Mouse (Mus musculus) layer of hippocampus, postnatal 14 days (tissue): ENCODE measurements around the gene Swt1. TPM values are rescaled to one million over a fixed set of nuclear protein-coding genes. Genes with fewer than 3 reads are reported as not detected.
"Not testable (repeated sequence)": the region's sequence is repeated elsewhere in the genome, so short reads cannot be mapped to it uniquely, and the experiment has no call there.

Experiments
- DNase-seq, 2 experiments: peaks; one replicate each; pipeline ENCODE4 v3.0.0; 2021 to 2022; ENCODE audit warnings: low spot score in 2 of 2, mixed read lengths in 1 of 2
- total RNA-seq, 2 experiments: library from RNA; stranded (reverse); gene quantifications; 2 replicates each; pipeline ENCODE4 v1.2.3; 2021

Swt1 gene
- total RNA-seq, 2 experiments from 2014 or later: 10.8 to 11.0 TPM

DNA sequence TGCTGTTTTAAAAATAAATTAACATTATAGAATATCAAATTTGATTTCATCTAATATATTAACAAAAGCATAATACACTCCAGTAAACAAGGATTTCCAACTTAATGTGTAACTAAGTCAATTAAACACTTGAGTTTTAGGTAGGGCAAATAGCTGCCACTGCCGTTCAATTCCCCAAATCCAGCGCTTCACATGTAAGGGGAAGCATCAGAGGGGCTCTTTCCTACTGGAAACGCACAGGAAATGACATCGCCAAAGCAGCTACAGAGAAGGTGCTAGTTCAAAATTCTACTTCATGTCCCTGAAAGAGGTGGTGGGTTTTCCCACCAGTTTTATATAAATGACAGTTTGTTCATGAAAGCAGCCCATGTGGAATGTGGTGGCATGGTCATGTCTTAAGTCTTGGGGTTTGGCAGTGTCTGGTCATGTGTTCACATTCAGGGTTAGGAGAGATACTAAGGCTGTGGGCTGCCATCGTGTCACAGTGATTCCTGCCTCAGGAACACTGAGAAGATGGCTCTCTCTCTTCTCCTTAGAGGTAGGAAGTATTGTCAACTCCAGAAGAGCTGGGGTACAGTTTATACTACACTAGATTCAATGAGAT, 60.4 kb downstream of the Swt1 start:
- no peak for DNase-seq

DNA sequence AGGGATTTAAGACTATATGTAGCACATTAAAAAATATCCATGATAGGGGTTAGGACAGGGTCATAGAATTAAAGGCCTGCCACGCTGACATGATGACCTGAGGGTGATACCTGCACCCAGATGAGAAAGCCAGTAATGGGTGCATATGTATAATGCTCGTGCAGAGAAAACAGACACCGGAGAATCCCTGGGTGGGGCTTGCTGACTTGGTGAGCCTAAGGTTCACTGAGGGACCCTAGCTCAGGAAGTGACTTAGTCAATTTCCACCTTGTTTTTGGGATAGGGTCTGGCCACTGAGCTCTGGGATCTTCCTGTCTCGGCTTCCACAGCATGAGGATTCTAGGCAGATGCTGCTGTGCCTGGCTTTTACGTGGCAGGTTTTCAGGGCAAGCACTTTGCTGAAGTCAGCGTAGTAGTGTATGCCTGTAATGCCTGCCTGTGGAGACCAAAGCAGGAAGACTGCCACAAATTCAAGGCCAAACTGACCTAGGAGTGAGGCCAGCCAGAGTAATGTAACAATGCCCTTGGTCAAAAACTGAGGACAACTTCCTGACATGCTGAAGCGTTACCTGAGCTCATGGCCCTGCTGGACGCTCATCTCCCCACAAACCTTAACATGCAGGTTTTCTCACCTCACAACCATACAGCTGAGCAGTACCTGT, 61.2 kb downstream of the Swt1 start:
- no peak for DNase-seq

DNA sequence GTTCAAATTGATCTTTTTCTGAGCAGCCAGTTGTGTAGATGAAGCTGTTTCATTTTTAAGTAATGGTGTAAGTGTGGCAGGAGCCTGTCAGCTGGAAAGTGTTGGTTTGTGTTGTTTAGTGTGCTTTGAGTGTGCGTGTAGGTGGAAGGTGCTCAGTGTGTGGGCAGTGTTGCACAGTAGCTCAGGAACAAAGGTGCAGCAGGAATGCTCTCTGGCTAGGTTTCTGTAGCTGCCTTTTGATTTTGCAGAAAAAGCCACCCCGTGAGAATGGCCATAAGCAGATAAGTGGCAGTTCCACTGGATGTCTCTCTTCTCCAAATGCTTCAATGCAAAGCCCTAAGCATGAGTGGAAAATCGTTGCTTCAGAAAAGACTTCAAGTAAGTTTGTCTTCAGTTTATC, 68.9 kb downstream of the Swt1 start:
- no peak for DNase-seq

DNA sequence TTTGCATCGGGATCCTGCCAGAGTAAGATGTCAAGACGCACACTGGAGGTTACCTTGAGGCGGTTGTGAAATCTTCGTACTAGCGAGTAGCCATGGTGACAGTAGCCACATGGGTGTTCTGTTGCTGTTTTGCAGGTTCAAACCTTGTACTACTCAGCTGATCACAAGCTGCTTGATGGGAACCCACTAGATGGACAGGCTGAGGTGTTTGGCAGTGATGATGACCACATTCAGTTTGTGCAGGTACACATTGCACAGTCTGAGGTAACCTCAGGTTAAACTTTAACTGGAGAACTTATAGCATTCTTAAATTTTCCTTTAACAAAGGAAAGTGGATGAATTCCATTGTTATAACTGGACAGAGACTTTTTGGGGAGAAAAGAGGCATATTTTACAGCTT, 72.3 kb downstream of the Swt1 start:
- DNase-seq: no peak

DNA sequence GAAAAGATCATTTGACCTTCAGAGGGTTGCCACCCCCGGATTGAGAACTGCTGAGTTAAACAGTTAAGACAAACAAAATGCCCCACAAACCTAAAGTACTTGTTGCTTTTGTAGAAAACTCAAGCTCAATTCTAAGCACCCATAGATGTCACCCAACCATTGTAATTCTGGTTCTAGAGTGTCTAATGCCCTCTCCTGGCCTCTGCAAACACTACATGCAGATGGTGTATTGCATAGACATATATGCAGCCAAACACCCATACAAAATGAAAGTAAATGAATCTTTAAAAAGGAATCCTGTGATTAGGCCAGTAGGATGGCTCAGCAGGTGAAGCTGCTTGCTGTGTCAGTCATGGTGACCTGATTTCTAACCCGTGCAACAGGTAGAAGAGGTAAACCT, 75.3 kb downstream of the Swt1 start:
- no peak for DNase-seq

DNA sequence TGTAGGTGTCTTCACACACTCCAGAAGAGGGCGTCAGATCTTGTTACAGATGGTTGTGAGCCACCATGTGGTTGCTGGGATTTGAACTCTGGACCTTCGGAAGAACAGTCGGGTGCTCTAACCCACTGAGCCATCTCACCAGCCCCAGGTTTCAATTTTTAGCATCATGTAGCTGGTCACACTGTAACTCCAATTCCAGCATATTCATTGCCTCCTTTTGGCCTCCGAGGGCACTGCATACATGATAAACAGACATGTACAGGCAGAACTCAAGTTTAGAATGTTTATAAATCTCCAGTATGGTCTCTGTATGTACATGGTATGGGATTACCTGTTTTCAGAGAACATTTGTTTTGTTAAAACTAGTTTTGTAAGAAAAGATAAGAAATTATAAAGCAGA, 80.0 kb downstream of the Swt1 start:
- DNase-seq: not testable (repeated sequence)

DNA sequence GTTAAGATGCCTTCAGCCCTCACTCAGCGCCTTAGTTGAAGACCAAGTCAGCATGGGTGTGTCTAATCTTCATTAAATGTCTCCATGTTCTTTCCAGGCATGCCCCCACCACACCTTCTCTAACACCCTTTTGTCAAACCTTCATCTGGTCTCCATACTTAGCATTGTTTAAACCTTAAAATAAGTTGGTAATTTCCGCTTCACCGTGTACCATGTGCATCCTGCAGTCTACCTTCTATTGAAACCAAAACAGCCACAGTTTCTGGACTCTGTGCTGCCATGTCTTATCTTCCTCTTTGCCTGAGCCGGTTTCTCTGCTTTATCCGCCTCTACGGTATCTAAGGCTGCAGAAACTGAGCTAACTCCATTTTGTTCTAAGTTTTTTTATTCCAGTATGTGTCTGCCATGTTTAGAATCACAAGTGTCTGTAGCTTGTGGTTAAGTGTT, 81.6 kb downstream of the Swt1 start:
- no peak for DNase-seq

DNA sequence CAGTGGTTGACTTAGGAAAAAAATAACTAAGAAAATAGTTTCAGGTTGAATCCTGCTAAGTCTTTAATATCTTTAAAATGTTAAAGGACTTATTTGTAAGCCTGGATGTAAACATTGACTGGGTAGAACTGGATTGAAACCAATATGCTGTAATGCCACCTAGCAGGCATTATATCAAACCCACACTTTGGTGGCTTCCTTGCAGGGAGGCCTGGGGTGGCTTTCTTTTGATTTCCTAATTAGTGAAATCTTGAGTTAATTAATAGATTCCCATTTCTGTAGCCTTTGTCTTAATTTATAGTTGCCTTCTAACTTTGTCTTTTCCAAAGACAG, 82.4 kb downstream of the Swt1 start:
- DNase-seq: no peak

DNA sequence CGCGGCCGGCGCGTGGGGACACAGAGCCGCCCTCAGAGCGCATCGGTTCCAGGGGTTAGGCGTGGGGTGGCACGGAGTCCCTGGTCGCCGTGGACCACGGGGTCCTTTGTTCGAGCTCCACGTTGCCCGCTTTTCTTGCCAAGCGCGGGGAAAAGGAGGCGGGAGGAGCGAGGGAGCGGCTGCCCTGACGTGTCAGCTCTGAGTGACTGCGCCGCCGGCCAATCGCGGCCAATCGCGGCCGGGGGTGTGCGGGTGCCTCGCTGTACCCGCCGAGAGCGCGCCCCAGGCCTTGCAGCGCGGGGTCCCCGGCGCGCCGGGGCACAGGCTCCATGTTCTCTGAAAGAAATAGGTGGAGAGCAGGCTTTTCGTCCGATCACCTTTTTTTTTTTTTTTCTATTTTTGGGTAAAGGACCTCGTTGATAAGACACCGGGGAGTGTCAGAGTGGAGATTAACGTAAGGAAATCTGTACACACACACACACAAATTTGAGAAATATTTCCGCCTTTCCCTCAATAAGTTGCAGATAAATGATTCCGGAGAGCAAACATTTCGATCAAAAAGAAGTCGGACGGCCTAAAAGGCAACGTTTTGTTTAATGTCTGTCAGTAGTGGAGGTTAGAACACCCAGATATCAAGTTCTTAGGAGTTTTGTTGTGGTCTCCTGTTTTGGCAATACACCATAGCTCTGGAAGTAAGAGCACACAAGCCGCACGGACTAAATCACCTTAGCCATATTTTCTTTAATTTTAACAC, 83.0 kb downstream of the Swt1 start:
- DNase-seq: peak; percentile 96 to 97

DNA sequence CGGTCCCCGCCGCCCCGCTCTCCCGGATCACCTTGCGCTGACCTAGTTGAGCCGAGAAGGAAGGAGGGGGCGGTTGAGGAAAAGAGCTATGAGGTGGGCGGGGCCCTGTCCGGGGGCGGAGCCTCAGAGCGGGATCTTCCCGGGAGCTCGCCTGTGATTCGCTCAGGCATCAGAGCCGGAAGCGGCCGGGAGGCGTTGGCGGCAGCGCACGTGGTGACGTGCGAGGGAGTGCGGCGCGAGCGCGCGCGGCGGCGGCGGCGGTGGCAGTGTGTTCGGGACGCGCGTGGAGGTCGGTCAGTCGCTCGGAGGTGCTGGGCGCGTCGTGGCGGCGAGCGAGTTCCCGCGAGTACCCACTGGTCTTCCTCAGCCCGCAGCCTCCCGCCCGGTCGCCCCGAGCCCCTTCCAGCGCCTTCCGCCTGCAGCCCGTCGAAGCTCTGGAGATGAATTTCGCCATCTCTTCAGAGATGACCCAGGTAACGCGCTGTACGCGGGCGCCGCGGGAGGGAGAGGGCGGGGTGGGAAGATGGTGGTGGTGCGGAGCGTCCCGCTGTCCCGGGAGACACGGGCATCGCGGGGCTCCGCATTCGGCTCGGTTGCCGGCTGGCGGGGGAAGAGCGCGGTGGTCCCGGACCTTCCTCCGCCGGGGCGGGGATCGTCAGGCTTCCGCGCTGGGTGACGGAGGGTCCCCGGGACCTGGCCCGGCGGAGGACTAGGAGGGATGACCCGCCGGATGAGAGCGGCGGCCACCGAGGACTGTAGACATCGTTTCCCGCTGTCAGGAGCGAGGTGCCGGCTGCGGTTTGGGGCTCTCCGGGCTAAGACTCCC, 83.8 kb downstream of the Swt1 start, which contains the start of gene Ivns1abp:
TSS of gene Ivns1abp (plus strand) at position 195 of the 826 bp plus-strand sequence.
- peak; percentile 94 to 97 for DNase-seq

DNA sequence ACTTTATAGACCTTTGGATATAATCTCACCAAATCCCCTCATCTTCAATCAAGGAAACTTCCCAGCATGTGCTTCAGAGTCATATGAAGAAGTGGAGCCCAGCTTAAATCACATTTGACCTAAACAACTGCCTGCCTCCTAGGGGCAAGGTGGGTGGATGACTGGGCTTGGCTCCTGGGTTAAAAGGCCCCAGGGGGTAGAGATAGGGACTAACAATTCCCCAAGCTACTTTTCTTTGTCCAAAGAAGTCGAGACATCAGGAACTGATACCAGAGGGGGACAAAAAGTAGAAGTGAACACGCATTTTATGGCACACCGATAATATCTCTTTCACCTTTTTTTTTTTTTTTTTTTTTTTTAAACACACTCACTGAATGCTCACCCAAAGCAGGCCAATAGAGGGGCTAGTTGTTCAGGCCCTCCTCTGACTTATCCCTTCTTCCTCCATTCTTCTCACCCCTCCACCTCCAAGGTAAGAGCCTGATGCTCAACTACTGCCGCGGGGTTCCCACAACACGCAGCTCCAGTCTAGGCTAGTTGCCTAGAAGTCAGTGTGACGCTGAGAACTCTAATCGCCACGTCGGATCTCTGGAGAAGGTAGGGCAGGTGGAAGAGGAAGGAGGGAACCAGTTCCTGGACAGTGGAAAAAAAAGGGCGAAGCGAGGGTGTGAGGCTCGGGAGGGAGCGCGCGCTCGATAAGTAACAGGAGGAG, 84.5 kb downstream of the Swt1 start:
- DNase-seq: no peak

DNA sequence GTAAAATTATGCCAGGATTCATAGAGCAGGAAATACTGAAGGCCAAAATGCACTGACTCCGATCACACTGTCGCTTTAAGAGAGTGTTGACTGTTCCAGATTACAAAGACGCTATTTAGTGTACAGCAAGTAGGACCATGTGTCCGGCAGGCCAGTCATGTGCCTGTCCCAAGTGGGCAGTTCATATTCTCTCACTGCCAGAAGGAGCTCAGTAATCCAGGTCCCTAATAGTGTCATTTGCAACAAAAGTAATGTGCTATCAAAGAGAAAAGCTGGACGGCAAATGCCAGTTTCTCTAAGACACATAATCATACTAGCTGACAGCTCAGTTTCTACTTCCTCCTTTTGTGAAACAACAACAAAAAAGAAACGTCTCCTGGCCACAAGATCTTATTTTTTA, 85.3 kb downstream of the Swt1 start:
- DNase-seq: no peak

DNA sequence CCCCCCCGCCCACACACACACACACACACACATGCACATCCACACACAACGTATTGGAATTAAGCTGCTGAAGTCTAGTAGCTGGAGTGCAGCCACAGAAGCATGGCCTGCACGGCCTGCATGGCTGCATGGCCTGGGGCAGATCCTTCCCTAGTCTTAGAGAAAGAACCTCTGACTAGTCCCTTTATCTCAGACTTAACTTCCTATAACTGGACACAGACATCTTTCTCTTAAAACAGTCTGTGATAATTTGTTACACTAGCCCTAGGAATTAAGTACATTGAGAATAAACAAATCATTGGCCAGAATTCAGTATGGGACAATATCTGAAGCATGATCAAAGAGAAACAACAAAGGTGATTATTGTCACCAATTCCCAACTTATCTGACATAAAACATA, 85.9 kb downstream of the Swt1 start:
- no peak for DNase-seq

DNA sequence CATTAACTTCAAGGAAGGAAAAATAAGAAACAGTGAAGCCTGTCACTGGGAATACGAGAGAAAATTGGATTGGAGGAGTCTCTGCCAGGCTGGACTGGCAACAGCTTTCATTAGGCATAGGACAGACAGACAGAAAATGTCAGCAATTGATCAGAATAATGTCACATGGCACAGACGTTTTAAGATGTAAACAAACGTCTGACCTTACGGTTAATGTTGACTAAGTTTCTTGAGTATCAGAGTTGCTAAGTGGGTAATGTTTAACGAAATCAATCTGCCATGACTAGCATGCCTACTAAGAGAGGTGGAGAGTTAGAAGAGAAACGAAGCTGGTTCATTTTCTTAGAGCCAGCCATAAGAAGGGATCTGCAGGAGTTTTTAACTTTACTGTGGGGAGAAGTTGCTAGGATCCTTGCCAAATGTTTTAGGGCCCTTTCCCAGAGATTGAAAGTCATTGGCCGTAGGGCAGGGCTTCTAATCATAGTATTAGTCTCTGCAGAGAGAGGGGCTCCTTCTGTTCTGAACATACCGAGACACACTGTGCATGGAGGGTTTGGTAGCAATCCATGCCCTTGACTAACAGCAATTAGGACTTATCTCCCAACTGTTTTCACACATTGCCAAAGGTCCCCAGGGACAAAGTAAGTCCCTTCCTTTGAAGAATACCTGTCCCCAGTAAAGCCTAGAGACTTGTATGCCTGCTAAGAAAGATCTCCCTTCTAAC, 86.8 kb downstream of the Swt1 start:
- no peak for DNase-seq

DNA sequence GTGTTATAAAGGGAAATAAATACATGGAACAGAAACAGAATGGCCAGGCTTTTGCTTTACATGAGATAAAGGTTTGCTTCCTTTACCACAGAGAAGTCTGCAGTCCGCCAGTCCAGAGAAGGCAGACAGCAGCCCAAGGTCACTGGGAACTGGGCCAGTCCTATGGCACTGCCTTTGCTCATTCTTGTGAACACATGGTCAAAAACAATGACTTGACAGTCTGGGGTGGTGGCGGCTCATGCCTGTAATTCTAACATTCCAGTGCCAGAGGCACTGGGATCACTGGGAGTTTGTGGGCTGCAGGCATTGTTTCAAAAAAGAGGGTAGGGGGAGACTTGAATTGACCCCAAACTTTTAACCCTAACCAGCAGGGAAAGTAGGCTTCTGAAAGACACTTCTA, 89.3 kb downstream of the Swt1 start:
- no peak for DNase-seq

DNA sequence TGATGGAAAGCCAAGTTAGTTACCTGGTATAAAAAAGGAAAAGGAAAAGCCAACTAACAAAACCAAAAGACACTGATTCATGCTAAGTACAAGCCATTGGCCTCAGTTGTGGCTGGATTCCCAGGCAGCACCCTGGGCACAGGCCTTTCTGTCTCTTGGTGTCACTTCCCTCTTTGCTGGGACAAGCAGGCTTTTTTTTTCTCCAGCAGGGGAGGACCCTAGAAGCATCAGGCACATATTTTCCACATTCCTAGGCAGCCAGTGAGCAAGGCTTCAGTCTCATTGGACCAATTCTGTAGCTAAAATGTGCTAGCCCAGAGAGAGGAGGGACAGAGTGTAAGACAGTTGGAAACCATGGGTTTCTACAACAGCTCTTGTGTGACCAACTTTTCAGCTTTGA, 90.0 kb downstream of the Swt1 start:
- no peak for DNase-seq

DNA sequence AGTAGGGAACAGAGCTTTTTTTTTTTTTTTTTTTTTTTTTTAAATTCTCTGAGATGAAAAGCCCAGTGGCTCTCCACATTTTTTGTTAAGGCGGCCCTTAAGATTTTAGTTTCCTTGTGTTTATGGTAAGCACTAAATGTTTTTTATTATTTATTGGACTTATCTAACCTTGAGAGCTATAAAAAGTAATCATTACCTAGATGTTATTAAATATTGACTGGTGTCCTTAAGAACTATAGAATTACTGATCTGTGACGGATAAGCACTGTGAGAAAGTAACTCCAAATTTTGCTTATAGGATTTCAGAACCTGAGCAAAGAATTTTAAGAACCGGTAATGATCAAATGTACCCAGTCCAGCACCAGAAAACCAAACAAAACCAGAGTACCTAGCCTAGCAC, 95.4 kb downstream of the Swt1 start:
- no peak for DNase-seq

DNA sequence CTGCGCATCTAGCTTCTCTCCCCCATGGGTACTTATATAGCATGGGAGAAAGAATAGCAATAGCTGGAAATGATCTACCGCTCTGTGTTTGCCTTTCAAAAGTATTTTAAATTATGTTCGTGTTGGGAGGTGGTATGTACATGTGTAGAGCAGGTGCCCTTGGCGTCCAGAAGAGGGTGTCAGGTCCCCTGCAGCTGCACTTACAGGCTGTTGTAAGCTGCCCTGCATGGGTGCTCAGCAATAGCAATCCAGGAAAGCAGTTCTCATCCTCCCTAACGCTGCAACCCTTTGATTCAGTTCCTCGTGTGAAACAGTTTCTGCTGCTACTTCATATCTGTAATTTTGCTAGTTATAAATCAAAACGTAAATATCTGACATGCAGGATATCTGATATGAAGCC, 98.7 kb downstream of the Swt1 start:
- no peak for DNase-seq

DNA sequence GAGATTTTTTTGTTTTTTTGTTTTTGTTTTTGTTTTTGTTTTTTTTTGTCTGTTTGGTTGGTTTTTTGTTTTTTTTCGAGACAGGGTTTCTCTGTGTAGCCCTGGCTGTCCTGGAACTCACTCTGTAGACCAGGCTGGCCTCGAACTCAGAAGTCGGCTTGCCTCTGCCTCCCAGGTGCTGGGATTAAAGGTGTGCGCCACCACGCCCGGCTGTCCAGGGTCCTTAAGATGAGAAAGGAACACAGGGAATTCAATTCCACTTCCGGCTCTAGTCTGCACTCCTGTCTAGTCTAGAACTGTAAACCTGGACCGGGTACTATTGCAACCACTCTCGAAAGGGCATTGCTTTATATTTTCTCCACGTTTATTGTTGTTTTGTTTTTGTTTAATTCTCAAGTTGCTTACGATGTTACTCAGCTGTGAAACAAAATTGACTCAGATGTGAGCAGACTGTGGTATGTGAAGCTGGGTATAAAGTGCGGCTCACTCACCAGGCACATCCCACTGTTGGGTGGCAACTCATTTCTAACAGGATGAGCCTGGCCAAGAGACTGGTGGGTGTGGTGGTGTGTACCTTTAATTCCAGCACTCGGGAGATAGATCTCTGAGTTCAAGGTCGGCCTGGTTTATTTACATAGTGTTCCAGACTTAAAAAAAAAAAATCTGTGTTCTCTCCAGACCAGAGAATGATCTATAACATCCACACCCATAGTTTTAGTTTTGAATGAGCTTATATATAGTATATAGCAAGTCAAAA, 99.7 kb downstream of the Swt1 start:
- no peak for DNase-seq

DNA sequence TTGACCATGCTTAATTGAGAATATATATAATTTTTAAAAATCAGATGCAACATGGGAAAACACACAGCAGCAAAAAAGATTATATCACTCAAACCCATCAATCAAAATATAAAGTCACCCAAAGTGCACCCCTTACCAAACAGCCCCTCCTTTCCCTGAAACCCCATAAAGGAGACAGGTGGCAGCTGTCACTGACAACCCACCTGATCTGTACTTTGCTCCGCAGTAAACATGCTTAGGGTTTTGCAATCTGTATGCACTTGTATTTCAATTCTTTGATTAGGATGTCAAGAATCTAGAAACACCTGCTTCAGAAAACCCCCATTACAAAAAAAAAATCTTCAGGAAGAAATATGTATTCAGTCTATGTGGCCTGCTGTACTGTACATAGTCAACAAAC, 102.9 kb downstream of the Swt1 start:
- DNase-seq: no peak
